Mouse (Mus musculus) embryonic facial prominence, embryonic 12.5 days (tissue): ENCODE results near the gene Asic4. TPM values are rescaled to one million over a fixed set of nuclear protein-coding genes. Genes with fewer than 3 reads are reported as not detected.

Experiments used
- ATAC-seq: fragments of 200-750 bp; cut with Nextera tagmentation; 2 replicates; pipeline ENCODE4 v1.8.0; 2017; ENCODE audit not compliant: insufficient number of reproducible peaks, insufficient read depth, low FRiP score, low TSS enrichment
- H3K27ac ChIP-seq: fragments of 300-500 bp; sonication (generic); 2 replicates; pipeline ENCODE4 v1.5.1; 2016; ENCODE audit warnings: mild to moderate bottlenecking
- H3K27me3 ChIP-seq: fragments of 300-500 bp; sonication (generic); 2 replicates; pipeline ENCODE4 v1.6.1; 2016; ENCODE audit warnings: mild to moderate bottlenecking, moderate library complexity
- H3K36me3 ChIP-seq: fragments of 300-500 bp; sonication (generic); 2 replicates; pipeline ENCODE4 v1.6.1; 2016; ENCODE audit warnings: mild to moderate bottlenecking
- H3K4me1 ChIP-seq: fragments of 300-500 bp; sonication (generic); 2 replicates; pipeline ENCODE4 v1.6.1; 2016
- H3K4me2 ChIP-seq: fragments of 300-500 bp; sonication (generic); replicated peaks from 2 replicates; pipeline ENCODE4 v1.6.1; 2016; ENCODE audit warnings: mild to moderate bottlenecking, moderate library complexity
- H3K4me3 ChIP-seq: fragments of 300-500 bp; sonication (generic); 2 replicates; pipeline ENCODE4 v1.5.1; 2016; ENCODE audit warnings: mild to moderate bottlenecking
- H3K9ac ChIP-seq: fragments of 300-500 bp; sonication (generic); 2 replicates; pipeline ENCODE4 v1.6.1; 2016; ENCODE audit warnings: mild to moderate bottlenecking, moderate library complexity
- H3K9me3 ChIP-seq: fragments of 300-500 bp; sonication (generic); 2 replicates; pipeline ENCODE4 v1.6.1; 2016; ENCODE audit warnings: mild to moderate bottlenecking, moderate library complexity
- WGBS: fragments of 180-500 bp; shearing (Covaris S2); methylation state at CpG from one replicate; pipeline ENCODE4 v1.1.7; 2016; 5-methylcytosine and 5-hydroxymethylcytosine counted together
- polyA plus RNA-seq: library from polyadenylated mRNA; unstranded; fragments of >200 nt; fragmentation: Nextera tagmentation; extraction: Ambion mirVana; gene quantifications from 2 replicates; pipeline ENCODE4 v1.2.1, GENCODE M21; 2016

Gene Asic4
- polyA plus RNA-seq, 1 experiment from 2014 or later = 0.64 TPM

DNA sequence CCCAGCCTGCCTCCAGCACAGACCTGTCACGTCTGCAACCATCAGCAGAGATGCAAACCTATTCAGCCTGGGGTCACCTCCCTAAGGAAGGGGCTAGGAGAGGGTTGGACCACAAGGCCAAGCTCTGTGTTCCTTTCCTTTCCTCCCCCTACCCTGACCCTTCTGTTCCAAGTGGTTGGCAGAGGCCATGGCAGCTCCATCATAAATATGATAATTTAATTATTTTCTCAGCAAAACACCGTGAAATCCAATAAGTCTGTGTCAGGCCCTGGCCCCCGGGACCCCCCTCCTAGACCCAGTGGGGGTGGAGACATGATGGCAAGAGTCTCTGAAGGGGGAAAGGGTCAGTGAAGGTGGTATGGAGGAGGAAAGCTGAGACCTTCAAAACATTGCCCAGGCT, 6.0 kb upstream of the Asic4 start:
- peaks cover 45% of the 10 kb centered on the region for H3K27me3 ChIP-seq
- no peaks in the 10 kb centered on the region for H3K9me3 ChIP-seq
- no peak overlapping the region for H3K4me3 ChIP-seq
- H3K4me1 ChIP-seq = peaks cover 61% of the 10 kb centered on the region
- H3K4me2 ChIP-seq = no peak overlapping the region
- no peaks in the 10 kb centered on the region for H3K36me3 ChIP-seq
- ATAC-seq = no peak
- no peak overlapping the region for H3K9ac ChIP-seq
- no peak overlapping the region for H3K27ac ChIP-seq
- WGBS = 22% methylated on average over 3 of the region's 3 CpGs

DNA sequence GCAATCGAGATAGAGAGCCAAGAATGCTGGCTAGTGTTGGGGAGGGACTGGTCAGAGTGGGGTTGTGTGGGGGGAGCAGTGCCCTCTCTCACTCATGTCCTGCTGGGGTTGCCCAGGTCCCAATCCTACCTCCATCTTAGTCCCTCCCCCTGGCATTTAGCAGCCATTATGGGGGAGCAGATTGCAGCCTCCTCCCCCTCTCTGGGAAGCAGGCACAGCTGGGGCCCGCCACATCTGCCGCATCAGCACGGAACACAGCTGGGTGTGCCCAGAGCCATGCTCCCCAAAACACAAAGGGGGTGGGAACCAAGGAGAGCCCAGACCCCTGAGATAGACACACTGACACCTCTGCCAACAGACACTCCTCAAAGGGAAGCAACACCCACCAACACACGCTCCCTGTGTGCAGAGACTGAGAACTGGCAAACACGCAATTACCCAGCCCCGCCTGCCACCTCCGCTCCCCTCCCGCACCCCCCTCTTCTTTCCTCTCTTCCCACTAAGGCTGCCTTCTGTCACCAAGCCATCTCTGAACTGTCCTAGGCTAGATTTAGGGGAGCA, 5.0 kb upstream of the Asic4 start:
- no peaks in the 10 kb centered on the region for H3K36me3 ChIP-seq
- no peaks in the 10 kb centered on the region for H3K9me3 ChIP-seq
- no peak for ATAC-seq
- H3K27me3 ChIP-seq = peaks cover 55% of the 10 kb centered on the region
- no peak overlapping the region for H3K4me3 ChIP-seq
- H3K27ac ChIP-seq = 0 out of 2 replicates have a peak overlapping the region, but pooled peaks have one; percentile 11
- 0 out of 2 replicates have a peak overlapping the region, but pooled peaks have one; percentile 39 for H3K4me2 ChIP-seq
- H3K4me1 ChIP-seq = peaks cover 72% of the 10 kb centered on the region
- 17% methylated on average over 9 of the region's 9 CpGs for WGBS
- no peak overlapping the region for H3K9ac ChIP-seq

DNA sequence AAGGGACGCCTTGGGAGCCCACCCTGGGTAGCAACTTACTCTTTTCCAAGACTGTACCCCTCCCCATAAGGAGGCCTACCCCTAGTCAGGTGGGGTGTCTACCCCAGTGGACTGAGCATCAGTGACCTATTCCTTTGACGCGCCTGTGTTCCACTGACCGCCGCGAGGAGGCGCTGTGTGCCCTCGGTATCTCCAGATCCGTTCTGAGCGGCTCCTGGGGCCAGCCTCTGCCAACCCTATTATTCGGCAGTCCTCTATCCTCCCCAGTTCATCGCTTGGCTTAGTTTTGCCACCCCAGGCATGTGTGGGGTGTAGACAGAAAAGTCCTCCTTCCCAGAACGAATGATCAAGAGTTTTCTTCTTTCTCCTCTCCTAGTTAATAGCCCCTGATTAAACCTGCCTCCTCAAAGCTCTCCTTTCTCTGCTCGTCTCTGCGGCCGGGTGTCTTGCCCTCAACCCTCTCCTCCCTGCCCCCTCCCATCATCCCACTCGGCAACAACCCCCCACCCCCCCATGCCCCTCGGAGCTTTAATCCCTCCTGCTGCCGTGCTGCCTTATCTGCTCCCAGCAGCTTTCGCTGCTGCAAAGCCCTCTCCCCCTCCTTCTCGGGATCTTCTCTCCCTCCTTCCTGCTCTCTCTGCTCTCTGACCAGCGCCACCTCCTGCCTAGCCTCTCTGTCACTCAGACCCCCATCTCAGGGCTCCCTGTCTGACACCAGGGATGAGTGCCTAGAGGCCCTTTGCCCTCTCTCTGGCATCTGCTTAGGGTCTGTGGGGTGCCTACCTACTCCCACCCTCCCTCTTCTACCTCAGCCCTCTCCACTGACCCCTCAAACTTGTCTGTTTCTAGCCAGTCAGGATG, 4.3 kb upstream of the Asic4 start:
- Histone ChIP-seq H3K27me3 (peaks cover 63% of the 10 kb centered on the region), H3K9me3 (no peaks in the 10 kb centered on the region), H3K27ac (no peak overlapping the region), H3K4me2 (peak overlapping the region; percentile 39), H3K9ac (no peak overlapping the region), H3K36me3 (no peaks in the 10 kb centered on the region), H3K4me3 (no peak overlapping the region; the same call in 1 of the 2 replicates), H3K4me1 (peaks cover 79% of the 10 kb centered on the region)
- 2% methylated on average over 22 of the region's 22 CpGs for WGBS
- ATAC-seq = no peak

DNA sequence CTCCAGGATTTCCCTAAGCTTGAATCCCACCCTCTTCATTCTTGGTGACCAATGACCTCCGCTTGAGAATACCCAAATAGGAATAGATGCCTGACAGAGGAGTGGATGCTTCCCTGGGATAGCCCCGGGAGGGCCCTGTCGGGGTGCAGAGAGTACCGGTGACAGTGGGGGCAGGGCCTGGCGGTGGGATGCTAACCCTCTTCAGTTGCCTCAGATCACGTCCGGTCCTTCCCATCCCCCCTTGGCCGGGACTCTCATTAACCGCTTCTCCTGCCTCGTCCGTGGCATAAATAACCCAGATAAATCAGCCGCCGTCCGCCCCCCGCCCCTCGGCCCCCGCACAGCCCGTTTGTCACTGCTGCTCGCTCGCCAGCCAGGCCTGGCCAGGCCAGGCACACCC, 3.6 kb upstream of the Asic4 start:
- H3K9me3 ChIP-seq = no peaks in the 10 kb centered on the region
- 5% methylated on average over 20 of the region's 20 CpGs for WGBS
- H3K27me3 ChIP-seq = peaks cover 69% of the 10 kb centered on the region
- H3K36me3 ChIP-seq = no peaks in the 10 kb centered on the region
- H3K4me1 ChIP-seq = peaks cover 82% of the 10 kb centered on the region
- no peak overlapping the region for H3K4me3 ChIP-seq
- no peak for ATAC-seq
- H3K4me2 ChIP-seq = peak overlapping the region; percentile 39
- H3K9ac ChIP-seq = peak overlapping the region; percentile 24; the same call in 1 of the 2 replicates
- 0 out of 2 replicates have a peak overlapping the region, but pooled peaks have one; percentile 4 for H3K27ac ChIP-seq

DNA sequence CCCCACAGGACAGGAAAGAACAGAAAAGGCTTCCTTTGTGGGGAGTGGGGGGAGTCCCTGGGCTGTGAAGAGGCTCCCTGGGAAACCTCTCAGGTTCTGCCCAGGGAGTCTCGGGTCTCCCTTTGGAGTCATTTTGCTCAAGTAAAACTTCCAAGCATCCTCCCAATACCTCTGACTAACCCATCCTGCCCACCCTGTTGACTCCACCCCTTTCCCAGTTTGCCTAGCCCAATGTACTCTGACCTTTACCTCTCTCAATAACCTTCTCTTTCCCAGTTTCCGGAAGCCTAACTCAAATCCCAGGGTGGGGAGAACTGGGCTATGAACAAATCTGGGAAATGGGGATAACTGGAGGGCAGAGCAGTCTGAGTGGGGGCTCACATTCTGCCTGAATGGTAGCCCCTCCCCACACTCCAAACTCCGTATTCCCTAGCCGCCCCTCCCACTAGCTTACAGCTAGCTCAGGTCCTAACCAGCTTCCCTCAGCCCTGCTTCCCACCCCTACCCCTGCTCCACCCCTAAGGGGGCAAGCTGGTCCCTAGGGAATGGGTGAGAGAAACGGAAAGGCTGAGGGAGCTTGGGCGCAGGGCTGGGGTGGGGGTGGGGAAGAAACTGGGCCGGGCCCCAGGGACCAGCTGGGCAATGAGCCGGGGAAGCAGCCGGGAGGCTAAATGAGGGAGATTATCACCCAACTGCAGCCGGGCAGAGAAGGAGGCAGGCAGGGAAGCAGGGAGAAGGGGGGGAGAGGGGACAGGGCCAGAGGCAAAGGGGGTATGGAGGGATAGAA, 2.8 kb upstream of the Asic4 start:
- peaks cover 77% of the 10 kb centered on the region for H3K27me3 ChIP-seq
- WGBS = 2% methylated on average over 10 of the region's 10 CpGs
- H3K4me2 ChIP-seq = peak overlapping the region; percentile 37
- no peaks in the 10 kb centered on the region for H3K36me3 ChIP-seq
- H3K4me1 ChIP-seq = peaks cover 82% of the 10 kb centered on the region
- H3K27ac ChIP-seq = no peak overlapping the region
- no peaks in the 10 kb centered on the region for H3K9me3 ChIP-seq
- no peak for ATAC-seq
- no peak overlapping the region for H3K4me3 ChIP-seq
- H3K9ac ChIP-seq = peak overlapping the region; percentile 33; the same call in 1 of the 2 replicates

DNA sequence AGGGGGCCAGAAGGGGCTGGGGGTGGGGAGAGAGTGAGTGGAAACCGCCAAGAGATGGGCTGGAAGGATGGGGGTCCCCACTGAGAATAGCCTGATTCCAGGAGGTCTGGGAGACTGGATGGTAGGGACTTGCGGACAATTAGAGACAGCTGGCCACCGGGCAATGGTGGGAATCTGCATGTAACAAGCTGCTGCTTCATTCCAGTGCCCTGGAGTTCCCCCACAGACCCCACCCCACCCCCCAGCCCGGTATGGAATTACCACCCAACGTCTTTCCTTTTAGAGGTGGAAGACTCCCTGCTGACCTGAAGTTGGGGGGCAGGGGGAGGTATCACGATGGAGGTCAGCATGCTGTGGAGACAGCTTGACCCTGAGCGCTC, 2.2 kb upstream of the Asic4 start:
- ATAC-seq = no peak
- no peaks in the 10 kb centered on the region for H3K36me3 ChIP-seq
- WGBS = 0% methylated on average over 7 of the region's 7 CpGs
- peaks cover 79% of the 10 kb centered on the region for H3K4me1 ChIP-seq
- peak overlapping the region; percentile 37 for H3K4me2 ChIP-seq
- H3K27me3 ChIP-seq = peaks cover 82% of the 10 kb centered on the region
- H3K9ac ChIP-seq = no peak overlapping the region
- no peaks in the 10 kb centered on the region for H3K9me3 ChIP-seq
- no peak overlapping the region for H3K27ac ChIP-seq
- H3K4me3 ChIP-seq = no peak overlapping the region

DNA sequence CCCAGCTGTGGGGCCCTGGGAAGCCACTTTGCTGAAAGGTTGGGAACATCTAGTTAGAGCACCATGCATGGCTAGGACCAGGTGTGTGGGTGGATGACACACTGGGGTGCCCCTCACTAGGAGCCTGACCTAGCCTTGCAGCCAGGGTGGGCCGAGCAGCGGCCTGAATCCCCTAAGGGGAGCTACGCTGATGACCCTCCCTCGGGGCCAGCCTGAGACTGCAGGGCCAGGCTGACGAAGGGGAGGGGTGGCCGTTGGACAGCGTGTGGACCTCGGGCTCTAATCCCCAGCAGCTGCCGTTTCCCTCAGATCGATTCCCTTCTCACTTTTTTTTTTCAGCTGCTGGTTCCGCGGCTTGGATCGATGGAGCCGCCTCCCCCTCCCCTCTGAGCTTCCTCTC, 1.3 kb upstream of the Asic4 start:
- no peaks in the 10 kb centered on the region for H3K9me3 ChIP-seq
- peaks cover 85% of the 10 kb centered on the region for H3K27me3 ChIP-seq
- H3K27ac ChIP-seq = no peak overlapping the region
- WGBS = under 1% methylated on average over 14 of the region's 14 CpGs
- H3K4me2 ChIP-seq = no peak overlapping the region
- ATAC-seq = no peak
- peaks cover 75% of the 10 kb centered on the region for H3K4me1 ChIP-seq
- no peak overlapping the region for H3K4me3 ChIP-seq
- no peak overlapping the region for H3K9ac ChIP-seq
- no peaks in the 10 kb centered on the region for H3K36me3 ChIP-seq

DNA sequence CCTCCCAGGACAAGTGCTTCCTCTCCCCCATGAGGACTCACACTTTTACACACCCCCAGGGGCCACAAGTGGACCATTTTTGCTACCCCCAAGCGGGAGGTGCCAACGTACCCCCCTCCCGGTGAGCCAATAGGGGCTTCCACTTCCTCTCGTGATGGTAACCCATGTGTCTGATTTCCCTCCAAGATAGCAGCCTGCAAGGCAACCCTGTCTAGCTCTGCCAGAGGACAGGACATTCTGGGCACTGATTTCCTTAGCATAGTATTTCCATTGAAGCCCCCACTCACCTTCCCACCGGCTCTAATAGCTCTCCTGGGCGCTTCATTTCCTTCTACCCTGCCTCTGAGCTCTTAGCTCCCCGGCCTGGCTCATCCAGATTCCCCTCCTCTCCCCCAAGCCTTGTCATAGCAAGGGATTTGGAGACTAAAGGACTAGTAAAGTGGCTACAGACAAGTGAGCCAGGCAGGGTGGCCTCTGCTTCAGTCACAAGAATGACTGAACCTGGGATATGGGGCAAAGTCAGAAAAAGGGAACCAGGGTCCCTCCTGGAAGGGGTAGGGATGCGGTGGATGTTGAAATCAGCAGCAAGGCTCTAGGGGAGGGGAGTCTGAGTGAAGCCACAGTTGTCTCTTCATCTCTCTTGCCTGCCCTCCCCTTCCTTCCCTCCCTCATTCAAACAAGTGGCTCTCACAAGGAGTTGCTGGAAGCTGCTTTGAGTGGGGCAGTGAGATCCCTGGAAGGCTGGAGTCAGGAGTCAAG, 680 bp upstream of the Asic4 start:
- Histone ChIP-seq H3K4me1 (peaks cover 69% of the 10 kb centered on the region), H3K9me3 (no peaks in the 10 kb centered on the region), H3K4me3 (peak overlapping the region; percentile 24; the same call in 1 of the 2 replicates), H3K36me3 (no peaks in the 10 kb centered on the region), H3K27ac (no peak overlapping the region), H3K4me2 (peak overlapping the region; percentile 47), H3K9ac (no peak overlapping the region), H3K27me3 (peaks cover 87% of the 10 kb centered on the region)
- ATAC-seq = no peak
- WGBS = 2% methylated on average over 8 of the region's 8 CpGs

DNA sequence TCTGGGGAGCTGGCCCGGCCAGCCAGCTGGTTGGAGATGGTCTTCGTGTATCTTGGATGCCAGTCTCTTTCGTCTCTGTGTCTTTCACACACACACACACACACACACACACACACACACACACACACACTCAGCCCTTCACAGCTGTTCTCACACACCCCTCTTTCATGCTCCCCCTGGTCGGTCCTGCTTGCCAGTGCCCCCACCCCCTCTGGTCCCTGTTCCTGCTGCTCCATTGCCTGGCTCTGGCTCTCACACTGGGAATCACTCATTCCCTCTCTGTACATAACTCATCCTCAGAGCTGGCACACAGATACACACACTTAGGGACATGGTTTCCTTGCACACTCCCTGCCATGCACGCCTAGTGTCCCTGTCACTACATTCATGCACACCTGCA, 1.7 kb downstream of the Asic4 start:
- no peak overlapping the region for H3K4me3 ChIP-seq
- H3K27ac ChIP-seq = no peak overlapping the region
- no peaks in the 10 kb centered on the region for H3K36me3 ChIP-seq
- 69% methylated on average over 5 of the region's 5 CpGs for WGBS
- no peak overlapping the region for H3K4me2 ChIP-seq
- no peak overlapping the region for H3K9ac ChIP-seq
- peaks cover 60% of the 10 kb centered on the region for H3K4me1 ChIP-seq
- H3K9me3 ChIP-seq = no peaks in the 10 kb centered on the region
- ATAC-seq = no peak
- peaks cover 86% of the 10 kb centered on the region for H3K27me3 ChIP-seq

DNA sequence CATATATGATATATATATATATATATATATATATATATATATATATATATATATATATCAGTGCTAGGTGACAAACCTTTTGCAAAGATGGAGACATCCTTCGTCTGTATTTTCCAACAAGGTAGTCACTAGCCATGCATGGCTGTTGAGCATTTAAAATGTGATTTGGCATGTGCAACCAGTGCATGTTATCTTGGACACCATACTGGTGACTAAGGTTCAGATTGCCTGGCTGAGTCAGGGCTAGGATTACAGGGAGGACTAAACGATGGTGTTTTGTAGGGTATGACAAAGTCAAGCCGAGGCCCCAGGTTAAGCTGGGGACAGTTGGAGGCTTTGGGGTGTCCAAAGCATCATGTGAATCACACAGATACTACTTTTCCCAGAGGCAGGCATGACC, 5.2 kb downstream of the Asic4 start:
- ATAC-seq = no peak
- H3K36me3 ChIP-seq = no peaks in the 10 kb centered on the region
- no peak overlapping the region for H3K9ac ChIP-seq
- 71% methylated on average over 3 of the region's 3 CpGs for WGBS
- H3K9me3 ChIP-seq = no peaks in the 10 kb centered on the region
- peaks cover 72% of the 10 kb centered on the region for H3K27me3 ChIP-seq
- H3K27ac ChIP-seq = no peak overlapping the region
- H3K4me3 ChIP-seq = no peak overlapping the region
- H3K4me2 ChIP-seq = no peak overlapping the region
- peaks cover 50% of the 10 kb centered on the region for H3K4me1 ChIP-seq

DNA sequence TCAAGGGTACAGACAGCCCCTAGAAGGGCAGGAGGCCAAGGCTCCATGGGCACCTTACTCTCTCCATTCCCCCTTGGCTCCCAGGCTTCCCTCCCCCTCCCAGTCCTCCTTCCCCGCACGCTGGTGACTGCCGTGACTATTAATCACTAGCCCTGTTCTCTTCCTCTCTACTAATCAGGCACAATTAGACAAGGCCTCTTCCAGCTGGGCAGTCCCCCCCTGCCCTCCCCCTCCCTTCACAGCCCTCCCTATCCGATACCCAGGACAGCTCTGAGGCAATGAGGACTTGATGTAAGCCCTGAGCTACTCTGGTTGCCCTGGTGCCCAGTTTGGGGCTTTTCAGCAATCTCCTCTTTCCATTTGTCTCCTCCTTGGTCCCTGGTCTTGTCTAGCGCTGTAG, 5.7 kb downstream of the Asic4 start:
- Histone ChIP-seq H3K4me3 (no peak overlapping the region), H3K4me2 (no peak overlapping the region), H3K27me3 (peaks cover 66% of the 10 kb centered on the region), H3K9ac (no peak overlapping the region), H3K9me3 (no peaks in the 10 kb centered on the region), H3K4me1 (peaks cover 44% of the 10 kb centered on the region), H3K27ac (no peak overlapping the region), H3K36me3 (no peaks in the 10 kb centered on the region)
- 19% methylated on average over 5 of the region's 5 CpGs for WGBS
- no peak for ATAC-seq
